Mouse (Mus musculus) T-helper 17 cell (primary cell): ENCODE results near the gene Tbl2.

Source experiments
- in situ Hi-C, 2 experiments: fragments of 300-600 bp; cut with MboI, MseI; formaldehyde crosslinking; loops; 1 replicate in 1 of 2; 2 replicates in 1 of 2; pipeline ENCODE4 v1.15.1; 2025; ENCODE audit warnings: high pct_unique_total_duplicates in 2 of 2

Tbl2 gene

DNA sequence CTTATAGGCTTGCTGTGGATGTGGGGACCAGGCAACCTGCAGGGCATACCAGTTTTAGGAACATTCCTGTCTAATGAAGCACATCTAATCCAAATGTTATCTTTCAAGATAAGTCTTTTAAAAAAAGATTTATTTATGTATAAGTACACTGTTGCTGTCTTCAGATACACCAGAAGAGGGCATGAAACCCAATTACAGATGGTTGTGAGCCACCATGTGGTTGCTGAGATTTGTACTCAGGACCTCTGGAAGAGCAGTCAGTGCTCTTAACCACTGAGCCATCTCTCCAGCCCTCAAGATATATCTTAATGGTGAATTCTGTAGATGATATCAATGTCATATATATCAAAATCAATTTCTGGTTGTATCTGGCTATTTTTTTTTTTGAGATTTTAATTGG lies 3.5 kb upstream of the Tbl2 start:
- in situ Hi-C loops = no loop called here

DNA sequence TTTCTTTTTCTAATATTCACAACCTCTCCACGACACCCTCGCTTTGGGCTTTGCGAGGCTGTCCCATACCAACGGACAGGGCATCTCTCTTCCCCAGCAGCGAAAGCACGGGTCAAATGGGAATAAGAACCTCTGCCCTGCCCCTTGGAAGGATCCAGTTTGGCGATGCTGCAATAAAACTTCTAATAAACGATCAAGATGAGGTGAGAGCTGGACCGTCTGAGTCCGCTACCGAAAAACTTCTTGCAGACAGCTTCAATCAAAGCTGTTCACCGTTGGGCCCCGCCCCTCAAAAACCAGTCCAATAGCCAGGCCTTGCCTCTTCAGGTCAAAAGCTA lies 773 bp upstream of the Tbl2 start:
- in situ Hi-C loops = no loop called here

DNA sequence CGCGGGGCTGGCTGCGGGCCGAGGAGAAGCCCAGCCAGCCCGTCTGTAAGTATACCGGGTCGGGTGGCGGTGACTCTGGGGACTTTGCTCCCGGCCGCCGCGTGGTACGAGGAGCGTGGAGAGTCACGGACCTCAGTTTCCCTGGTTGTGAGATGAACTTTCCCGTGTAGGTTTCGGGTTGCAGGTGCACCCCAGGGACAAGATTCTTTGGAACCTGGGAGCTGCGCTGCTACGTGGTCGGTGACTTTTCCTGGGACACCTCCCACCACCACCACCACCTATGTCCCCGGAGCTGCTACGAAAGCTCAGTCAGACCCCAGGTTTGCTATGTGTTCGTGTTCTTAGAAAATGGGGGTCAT lies 342 bp downstream of the Tbl2 start:
- in situ Hi-C loops = no loop called here

DNA sequence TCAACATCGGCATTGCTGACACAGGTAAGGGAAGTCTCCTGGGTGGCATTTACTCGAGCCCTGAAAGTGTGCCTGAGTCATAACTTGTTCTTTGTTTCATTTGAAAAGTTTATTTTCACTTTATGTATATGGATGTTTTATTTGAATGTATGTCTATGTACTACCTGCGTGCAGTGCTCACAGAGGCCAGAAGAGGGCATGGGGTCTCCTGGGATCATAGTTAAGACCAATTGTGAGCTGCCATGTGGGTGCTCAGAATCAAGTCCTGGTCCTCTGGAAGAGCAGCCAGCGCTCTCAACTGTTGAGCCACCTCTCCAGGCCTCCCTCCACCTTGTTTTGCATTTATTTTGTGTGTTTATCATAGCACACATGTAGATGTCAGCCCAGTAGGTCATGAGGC lies 7.0 kb downstream of the Tbl2 start:
- in situ Hi-C loops = no loop called here

DNA sequence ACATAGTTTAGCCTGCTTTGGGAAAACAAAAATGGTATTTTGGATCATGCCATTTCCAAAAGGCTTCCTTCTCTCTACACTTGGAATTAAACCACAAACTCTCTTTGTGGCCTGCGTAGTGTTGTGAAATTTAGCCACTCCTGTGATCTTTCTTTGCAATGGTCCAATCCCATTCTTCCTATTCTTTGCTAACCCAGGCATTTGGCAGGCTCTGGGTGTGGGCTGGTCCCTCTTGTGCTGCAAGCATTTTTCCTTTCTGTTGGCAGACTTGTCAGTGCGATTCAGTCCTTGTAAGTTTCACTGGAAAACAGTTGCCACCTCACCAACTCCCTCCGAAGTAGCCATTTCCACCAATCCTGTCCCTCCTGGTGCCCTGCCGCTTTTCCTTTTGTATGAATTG lies 11.8 kb downstream of the Tbl2 start:
- in situ Hi-C loops = no loop called here

DNA sequence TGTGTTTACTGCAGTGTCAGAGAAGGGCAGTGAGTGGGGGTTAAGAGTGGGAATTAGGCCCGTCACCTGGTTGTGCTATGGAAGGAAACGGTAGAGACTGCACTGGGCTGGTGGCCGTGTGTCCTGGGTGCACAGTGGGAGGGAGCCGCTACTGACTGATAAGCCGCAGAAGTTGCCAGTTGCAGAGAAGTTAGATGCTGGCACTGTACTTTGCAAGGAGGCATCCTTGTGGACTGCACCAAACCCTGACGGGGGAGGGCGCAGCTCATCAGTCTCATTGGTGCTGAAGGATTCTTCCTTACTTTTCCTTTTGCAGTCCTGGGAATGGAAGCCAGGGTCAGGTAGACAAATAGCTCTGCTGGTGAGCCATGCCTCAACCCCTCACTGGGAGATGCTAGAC lies 12.2 kb downstream of the Tbl2 start:
- in situ Hi-C loops = no loop called here

DNA sequence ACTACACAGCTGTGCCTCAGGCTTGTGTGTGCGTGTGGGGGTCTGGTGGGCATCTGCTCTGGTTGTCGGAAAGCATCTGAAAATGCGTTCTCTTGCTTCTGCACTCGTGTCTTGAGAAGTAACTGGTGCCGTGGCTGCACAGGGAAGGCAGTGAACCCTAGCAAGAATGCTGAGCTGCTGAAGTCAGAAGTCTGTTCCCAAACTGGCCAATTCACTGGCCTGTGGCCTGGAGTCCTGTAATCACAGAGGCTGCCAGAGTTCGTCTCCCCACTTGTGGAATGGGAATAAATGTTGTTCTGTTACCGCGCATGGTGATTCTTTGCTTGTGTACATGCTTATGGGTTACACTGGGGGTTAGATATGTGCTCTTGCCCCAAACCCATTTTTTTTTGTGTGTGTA lies 12.9 kb downstream of the Tbl2 start:
- in situ Hi-C loops = no loop called here

DNA sequence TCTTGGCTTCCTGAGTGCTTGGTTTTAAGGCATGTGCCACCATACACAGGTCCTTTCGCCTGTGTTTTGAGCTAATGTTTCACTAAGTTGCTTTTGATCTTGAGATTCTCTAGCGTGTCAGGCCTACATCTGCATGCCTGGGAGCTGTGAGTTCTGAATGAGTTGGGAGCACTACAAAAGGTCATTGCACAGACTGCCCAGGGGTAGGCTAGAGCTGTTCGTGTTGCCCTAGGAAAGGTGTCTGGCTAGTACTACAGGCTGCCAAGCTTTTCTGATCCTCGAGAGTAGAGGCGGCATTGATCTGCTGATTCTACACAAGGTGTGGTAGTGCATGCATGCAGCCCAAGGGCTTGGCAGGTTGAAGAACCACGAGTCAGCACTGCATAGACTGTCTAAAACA lies 13.4 kb downstream of the Tbl2 start:
- in situ Hi-C loops = no loop called here

DNA sequence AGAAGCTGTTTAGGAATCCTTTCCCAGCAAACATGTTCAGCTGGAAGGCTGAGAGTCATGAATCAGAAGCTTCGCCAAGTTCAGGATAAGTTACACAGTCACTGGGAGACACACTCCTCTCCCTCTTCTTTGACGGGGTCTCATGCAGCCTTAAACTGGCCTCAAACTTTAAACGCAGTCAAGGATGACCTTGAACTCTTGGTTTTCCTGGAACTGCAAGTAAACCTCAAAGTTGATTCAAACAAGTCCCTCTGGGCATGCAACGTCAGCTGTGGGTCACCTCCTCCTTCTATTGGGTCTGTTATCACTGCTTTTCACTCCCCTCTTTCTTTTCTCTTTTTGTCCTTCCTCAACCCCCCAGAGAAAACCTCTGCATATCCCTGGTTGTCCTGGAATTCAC lies 17.5 kb downstream of the Tbl2 start:
- in situ Hi-C loops = no loop called here

DNA sequence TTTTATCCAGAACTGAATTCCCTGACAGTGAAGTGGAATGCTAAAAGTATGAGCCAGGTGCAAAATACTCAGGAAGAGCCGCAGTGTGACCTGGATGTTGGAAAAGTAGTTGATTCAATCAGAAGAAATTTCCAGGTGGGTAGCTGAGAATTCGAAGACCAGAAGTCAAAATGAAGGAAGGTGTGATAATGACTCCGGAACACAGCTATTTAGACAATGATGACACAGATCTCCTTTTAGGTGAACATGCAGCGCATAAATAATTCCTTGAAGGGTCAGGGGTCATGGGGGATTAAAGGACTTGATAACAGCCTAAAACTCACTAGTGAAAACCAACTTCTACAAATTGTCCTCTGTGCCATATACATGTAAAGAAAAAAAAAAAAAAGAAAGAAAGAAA lies 18.0 kb downstream of the Tbl2 start:
- in situ Hi-C loops = no loop called here

DNA sequence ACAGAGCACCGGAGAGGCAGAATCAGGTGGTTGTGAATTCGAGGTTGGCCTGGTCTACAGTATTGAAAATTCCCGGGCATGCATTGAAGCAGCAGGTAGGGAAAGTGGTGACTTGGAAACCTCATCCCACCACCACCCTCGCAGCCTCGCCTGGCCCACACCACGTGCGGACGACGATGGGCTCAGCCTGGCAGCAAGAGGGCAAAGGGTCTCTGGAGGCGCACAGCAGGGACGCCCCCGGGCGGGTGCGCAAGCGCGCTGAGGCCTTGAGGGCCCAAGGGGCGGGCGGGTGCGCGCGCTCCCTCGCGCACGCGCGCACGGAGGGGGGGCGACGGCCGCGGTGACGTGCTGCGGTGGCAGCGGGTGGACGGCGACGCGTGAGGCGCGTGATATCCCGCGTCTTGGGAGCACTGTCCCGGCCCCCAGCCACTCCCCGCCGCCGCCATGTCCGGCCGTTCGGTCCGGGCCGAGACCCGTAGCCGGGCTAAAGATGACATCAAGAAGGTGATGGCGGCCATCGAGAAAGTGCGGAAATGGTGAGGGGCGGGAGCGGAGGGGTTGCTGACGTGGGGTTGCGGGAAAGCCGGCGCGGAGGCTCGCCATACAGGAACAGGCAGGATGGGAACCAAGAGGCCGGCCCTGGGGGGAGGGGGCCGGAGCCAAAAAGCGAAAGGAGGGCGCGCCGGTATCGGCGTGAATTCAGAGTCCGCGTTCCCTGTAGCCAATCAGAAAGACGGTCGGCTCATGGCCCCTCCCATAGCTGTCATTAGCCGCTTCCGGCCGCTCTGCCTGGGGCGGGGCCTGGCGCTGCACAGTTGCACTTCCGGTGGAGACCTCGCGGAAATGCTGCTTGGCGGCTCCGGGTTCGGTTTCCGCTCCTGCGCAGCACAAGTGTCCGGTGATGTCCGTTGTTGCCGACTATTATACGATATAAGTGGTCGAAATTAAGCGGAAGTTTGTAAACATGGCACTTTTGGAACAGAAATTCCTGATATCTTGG lies 18.9 kb downstream of the Tbl2 start, which contains the start of gene Bcl7b:
TSS of gene Bcl7b (plus strand) at position 221 of the 1,000 bp plus-strand sequence.
- in situ Hi-C loops = no loop called here

DNA sequence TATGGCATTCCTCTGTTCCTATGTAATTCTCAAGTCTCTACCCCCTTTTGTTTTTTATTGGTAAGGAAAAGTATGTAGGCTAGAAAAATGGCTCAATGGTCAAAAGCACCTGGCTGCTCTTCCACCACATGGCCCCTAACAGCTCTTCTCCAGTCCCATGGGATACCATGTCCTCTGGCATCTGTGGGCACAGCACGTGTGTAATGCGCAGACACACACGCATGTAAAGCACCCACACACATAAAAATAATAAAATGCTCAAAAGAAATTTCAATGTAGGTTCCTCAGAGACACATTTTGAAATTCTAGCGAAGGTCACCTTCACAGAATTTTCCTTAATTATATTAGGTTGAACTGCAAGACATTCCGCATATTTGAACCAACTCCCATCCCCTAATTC lies 20.0 kb downstream of the Tbl2 start:
- in situ Hi-C loops = no loop called here

DNA sequence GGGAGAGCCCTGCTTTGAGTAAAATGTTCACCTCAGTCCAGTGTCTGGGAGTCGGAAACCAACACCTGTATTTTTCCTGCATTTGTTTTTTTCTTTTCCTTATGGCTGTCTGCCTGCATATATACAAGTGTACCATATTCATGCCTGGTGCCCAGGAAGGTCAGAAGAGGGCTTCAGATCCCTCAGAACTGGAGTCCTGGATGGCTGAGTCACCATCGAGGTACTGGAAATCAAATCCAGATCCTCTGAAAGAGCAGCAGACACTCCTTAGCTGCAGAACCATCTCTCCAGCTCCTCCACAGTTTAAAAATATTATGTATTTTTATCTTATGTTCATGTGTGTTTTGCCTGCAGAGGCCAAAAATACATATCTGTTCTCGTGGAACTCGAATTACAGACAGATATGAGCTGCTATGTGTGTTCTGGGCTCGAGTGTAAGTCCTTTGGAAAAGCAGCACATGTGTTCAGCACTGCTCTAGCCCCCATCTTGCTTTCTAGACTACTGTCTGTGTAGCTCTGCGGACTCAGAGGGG lies 22.3 kb downstream of the Tbl2 start:
- in situ Hi-C loops = no loop called here

DNA sequence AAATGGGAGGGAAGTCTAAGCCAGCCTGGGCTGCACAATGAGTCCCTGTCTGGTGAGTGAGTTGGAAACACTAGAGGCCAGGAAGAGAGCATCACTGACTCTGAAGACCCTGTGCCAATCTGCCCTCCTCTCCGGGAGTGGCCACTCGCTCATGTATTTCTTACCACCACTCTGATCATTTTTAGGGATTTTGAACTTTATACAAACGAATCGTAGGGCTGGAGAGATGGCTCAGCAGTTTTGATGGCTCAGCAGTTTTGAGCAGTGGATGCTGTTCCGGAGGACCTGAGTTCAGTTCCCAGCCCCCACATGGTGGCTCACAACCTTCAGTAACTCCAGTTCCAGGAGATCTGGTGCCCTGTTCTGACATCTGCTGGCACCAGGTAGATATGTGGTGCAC lies 23.5 kb downstream of the Tbl2 start:
- in situ Hi-C loops = no loop called here

DNA sequence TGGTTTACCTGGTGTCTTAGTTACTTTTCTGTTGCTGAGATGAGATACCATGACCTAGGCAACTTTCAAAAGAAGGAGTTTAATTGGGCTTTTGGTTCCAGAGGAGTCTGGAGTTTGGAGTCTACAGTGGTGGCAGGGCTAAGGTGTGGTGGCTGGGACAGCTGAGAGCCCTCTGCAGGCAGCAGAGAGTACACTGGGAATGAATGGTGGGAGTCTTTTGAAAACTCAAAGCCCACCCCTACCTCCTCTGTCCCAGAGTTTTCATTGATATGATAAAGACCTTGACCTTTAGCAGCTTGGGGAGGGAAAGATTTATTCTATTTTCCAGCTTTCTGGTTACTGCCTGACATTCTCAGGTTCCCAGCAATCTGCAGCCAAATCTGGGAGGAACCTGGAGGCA lies 25.6 kb downstream of the Tbl2 start:
- in situ Hi-C loops = no loop called here

DNA sequence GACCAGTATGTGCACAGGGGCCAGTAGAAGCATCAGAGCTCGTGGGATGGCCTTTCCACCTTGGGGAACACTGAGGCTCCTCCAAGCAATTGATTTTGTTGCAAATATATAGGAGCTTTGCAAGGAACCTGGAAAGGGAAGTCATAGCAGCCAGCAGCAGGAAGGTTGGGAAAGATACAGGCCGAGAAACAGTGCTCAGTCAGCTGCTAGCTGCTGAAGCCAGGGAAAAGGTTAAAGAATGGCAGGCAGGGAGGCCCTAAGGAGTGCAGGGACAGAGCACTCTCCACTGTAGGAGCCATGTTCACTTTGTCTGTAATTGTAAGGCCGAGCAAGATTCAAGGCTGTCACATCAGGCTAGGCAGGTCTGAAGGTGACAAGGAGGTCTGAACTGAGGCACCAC lies 29.1 kb downstream of the Tbl2 start:
- in situ Hi-C loops = no loop called here

DNA sequence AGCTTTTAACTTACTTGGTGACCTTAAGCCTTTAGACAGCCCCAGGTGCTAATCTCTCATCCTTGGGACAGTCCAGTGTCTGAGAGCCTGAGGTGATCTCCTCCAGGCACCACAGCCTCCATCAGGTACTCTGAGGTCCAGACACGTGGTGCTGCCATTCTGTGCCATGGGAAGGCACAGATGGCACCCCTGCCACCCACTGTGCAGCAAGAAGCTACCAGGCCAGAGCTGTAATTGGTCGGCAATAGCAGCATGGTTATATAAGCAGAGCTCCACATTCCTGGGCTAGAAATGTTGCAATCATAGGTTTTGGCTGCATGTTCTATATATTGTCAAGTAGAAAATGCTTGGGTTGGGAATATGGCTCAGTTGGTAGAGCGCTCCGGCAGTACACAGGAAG lies 29.5 kb downstream of the Tbl2 start:
- in situ Hi-C loops = no loop called here

DNA sequence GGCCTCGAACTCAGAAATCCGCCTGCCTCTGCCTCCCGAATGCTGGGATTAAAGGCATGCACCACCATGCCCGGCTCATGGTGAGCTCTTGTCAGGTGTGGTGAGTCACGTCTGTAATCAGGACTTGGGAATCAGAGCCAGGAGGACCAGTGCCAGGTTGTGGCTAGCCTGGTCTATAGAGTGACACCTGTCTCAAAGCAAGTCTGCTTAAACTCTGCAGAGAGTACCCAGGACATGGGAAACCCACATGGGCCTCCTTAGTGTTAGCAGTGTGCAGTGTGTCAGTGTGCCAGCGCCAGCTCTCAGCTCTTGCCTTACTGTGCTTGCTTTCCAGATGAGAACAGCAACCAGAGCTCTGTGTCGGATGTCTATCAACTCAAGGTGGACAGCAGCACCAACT lies 30.2 kb downstream of the Tbl2 start:
- in situ Hi-C loops = no loop called here

DNA sequence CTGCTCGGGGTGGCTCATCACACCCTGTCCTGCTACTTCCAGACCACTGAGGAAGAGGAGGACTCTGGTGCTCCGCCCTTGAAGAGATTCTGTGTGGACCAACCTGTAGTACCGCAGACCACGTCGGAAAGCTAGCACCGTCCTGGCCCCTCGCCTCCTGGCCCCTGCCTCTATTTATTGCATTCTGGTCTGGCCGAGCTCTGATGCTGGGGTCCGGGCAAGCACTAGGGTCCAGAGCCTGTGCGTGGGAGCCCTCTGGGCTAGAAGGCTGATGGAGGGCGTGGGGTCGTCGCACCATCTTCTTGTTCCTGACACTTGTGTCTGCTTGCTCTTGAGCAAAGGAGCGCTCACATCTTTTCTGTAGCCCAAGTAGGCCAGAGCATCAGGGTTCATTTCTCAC lies 31.3 kb downstream of the Tbl2 start:
- in situ Hi-C loops = no loop called here

DNA sequence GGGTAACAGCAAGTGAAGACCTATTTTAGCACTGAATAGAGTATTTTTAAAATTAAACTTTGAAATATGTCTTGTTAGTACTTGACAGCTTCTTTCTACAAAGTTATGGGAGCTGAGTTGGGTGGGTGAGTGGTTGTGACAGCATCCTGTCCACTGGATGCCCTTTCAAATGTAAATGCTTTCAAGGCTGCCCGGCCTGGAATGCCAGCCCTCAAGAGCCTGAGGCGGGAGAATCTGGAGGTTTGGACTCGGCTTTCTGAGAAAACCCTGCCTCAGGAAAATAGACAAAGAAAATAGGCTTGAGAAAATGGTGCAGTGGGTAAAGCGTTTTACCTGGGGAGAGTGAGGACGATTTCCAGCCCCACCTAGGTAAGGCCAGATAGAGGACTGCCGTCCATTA lies 32.3 kb downstream of the Tbl2 start:
- in situ Hi-C loops = no loop called here

DNA sequence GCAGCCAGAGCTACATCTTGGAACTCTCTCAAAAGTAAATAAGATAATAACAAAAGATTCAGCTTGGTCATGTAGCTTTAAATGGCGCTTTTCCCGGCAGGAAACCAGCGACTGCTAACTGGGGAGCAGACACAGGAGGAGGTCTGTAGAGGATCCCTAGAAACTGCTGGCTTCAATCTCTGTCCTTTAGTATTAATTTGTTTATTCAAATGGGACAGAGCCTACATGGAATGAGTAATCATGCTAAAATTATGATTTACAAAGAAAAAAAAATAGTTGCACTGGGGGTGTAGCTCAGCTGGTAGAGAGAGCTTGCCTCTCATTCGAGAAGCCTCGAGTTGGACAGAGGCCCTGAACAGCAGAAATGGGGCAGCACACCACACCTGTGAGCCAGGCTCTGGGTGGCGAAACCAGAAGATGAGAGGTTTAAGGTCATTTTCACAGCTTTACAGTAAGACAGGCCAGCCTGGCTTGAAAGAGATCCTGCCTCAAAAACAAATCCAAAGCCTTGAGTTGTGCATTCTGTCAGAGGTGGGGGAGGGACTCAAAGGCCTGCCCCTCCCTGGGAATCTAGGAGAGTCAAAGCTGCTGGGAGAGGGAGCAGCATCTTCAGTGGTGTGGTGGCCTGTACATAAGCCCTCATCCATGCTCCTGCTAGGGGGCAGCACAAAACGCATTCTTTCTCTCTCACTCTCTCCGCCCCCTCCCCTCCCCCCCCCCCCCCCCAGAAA lies 33.8 kb downstream of the Tbl2 start:
- in situ Hi-C loops = no loop called here

DNA sequence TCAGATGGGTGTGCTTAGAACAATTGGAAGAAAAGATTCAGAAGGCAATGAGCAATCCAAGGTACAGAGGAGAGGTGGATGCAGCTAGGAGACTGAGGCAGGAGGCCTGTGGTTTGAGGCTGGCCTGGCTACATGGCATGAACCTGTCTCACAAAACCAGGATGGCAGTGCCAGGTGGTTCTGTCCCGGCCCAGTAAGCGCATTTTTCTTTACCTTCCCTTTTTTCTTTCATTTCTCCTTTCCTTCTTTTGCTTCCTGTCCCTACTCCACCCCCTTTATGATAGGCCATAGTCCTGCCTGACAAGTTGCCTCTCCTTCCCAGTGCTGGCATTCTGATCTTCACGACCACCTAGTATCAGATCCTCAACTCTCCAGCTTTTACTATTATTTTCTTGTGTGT lies 35.6 kb downstream of the Tbl2 start:
- in situ Hi-C loops = loop anchor here in 1 of 2 experiments (5.0 kb wide), 1 partner anchor 68 kb away; no protein-coding TSS in a partner anchor

DNA sequence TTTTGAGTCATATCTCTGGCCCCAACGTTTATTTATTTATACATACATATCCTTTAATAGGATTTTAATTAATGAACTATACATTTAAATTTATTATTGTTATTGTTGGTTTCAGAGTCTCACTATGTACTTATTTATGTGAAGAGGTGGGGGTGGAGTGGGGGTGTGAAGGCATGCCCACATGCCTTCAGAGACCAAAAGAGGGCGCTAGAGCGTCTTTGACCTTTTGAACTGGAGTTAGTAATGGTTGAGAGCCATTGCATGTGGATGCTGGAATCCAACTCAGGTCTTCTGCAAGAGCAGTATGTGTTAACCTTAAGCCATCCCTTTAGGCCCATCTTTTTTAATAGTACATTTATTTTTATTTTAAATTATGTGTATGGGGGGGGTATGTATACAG lies 36.1 kb downstream of the Tbl2 start:
- in situ Hi-C loops = loop anchor here in 1 of 2 experiments (5.0 kb wide), 1 partner anchor 68 kb away; no protein-coding TSS in a partner anchor
